Mouse (Mus musculus) embryonic facial prominence, embryonic 11.5 days (tissue): Measurements from ENCODE around the gene Nfasc. TPM values are rescaled to one million over a fixed set of nuclear protein-coding genes. Genes with fewer than 3 reads are reported as not detected.

Source experiments
- ATAC-seq: fragments of 200-750 bp; cut with Nextera tagmentation; replicated peaks from 2 replicates; pipeline ENCODE4 v1.8.0; 2017; ENCODE audit warnings: low read depth; ENCODE audit not compliant: insufficient number of reproducible peaks, low FRiP score, low TSS enrichment
- DNase-seq: peaks from one replicate; pipeline ENCODE4 v3.0.0-alpha.2; 2015; ENCODE audit warnings: low spot score
- H3K27ac ChIP-seq: fragments of 300-500 bp; sonication (generic); replicated peaks from 2 replicates; pipeline ENCODE4 v1.5.1; 2014; ENCODE audit warnings: mild to moderate bottlenecking, low read depth, low read length, control low read depth
- H3K27me3 ChIP-seq: fragments of 300-500 bp; sonication (generic); 2 replicates; pipeline ENCODE4 v1.6.1; 2014; ENCODE audit warnings: mild to moderate bottlenecking, low read length, moderate library complexity, mixed read lengths; ENCODE audit not compliant: control insufficient read depth, insufficient read depth
- H3K36me3 ChIP-seq: fragments of 300-500 bp; sonication (generic); replicated peaks from 2 replicates; pipeline ENCODE4 v1.6.1; 2014; ENCODE audit warnings: low read depth, mild to moderate bottlenecking, low read length, moderate library complexity, mixed read lengths; ENCODE audit not compliant: control insufficient read depth, insufficient read depth
- H3K4me1 ChIP-seq: fragments of 300-500 bp; sonication (generic); 2 replicates; pipeline ENCODE4 v1.6.1; 2014; ENCODE audit warnings: low read length, mixed read lengths; ENCODE audit not compliant: control insufficient read depth, insufficient read depth
- H3K4me2 ChIP-seq: fragments of 300-500 bp; sonication (generic); 2 replicates; pipeline ENCODE4 v1.6.1; 2014; ENCODE audit warnings: low read depth, mild to moderate bottlenecking, control low read depth, low read length, moderate library complexity
- H3K4me3 ChIP-seq: fragments of 300-500 bp; sonication (generic); 2 replicates; pipeline ENCODE4 v1.5.1; 2014; ENCODE audit warnings: low read depth, low read length, control low read depth
- H3K9ac ChIP-seq: fragments of 300-500 bp; sonication (generic); replicated peaks from 2 replicates; pipeline ENCODE4 v1.6.1; 2014; ENCODE audit warnings: mild to moderate bottlenecking, control low read depth, low read length
- H3K9me3 ChIP-seq: fragments of 300-500 bp; sonication (generic); replicated peaks from 2 replicates; pipeline ENCODE4 v1.6.1; 2016; ENCODE audit warnings: mild to moderate bottlenecking, low read length, inconsistent platforms, mixed read lengths; ENCODE audit not compliant: control insufficient read depth
- WGBS: fragments of 180-500 bp; shearing (Covaris S2); extraction: QIAGEN DNeasy Blood & Tissue Kit; methylation state at CpG from one replicate; pipeline ENCODE4 v1.1.7; 2014; 5-methylcytosine and 5-hydroxymethylcytosine counted together
- polyA plus RNA-seq: library from polyadenylated mRNA; unstranded; fragments of >200 nt; fragmentation: Nextera tagmentation; extraction: Ambion mirVana; gene quantifications from 2 replicates; pipeline ENCODE4 v1.2.1, GENCODE M21; 2014

Nfasc gene
- polyA plus RNA-seq, 1 experiment from 2014 or later: 3.6 TPM

GRCm38 (mm10) chr1:132696232-132696631 is 45.4 kb downstream of the Nfasc start:
- Histone ChIP-seq H3K4me2 (no peak overlapping the region), H3K4me1 (no peaks in the 10 kb centered on the region), H3K4me3 (no peak overlapping the region), H3K9me3 (no peaks in the 10 kb centered on the region), H3K36me3 (no peaks in the 10 kb centered on the region), H3K9ac (no peak overlapping the region), H3K27me3 (no peaks in the 10 kb centered on the region), H3K27ac (no peak overlapping the region)
- 31% methylated on average over 2 of the region's 2 CpGs for WGBS
- DNase-seq: peak; percentile 55
- 0 out of 2 replicates have a peak, but pooled peaks have one; percentile 56 for ATAC-seq

GRCm38 (mm10) chr1:132694007-132694406 is 47.6 kb downstream of the Nfasc start:
- no peak overlapping the region for H3K4me3 ChIP-seq
- H3K36me3 ChIP-seq: no peaks in the 10 kb centered on the region
- 0 out of 2 replicates have a peak, but pooled peaks have one; percentile 26 for ATAC-seq
- no peaks in the 10 kb centered on the region for H3K27me3 ChIP-seq
- H3K4me2 ChIP-seq: no peak overlapping the region
- no peak overlapping the region for H3K9ac ChIP-seq
- DNase-seq: no peak
- no peaks in the 10 kb centered on the region for H3K4me1 ChIP-seq
- H3K9me3 ChIP-seq: no peaks in the 10 kb centered on the region
- no peak overlapping the region for H3K27ac ChIP-seq
- WGBS: 25% methylated on average over 9 of the region's 9 CpGs

- Histone ChIP-seq H3K4me1 (no peaks in the 10 kb centered on the region), H3K4me3 (no peak overlapping the region), H3K36me3 (no peaks in the 10 kb centered on the region), H3K27me3 (no peaks in the 10 kb centered on the region), H3K4me2 (no peak overlapping the region), H3K9ac (no peak overlapping the region), H3K9me3 (no peaks in the 10 kb centered on the region), H3K27ac (no peak overlapping the region)
- DNase-seq (peak; percentile 23), ATAC-seq (no peak)
- 40% methylated on average over 3 of the region's 3 CpGs for WGBS
Measured at GRCm38 (mm10) chr1:132689181-132689580, 52.4 kb downstream of the Nfasc start.

- ATAC-seq: no peak
- no peak for DNase-seq
- no peak overlapping the region for H3K27ac ChIP-seq
- H3K9me3 ChIP-seq: no peaks in the 10 kb centered on the region
- no peak overlapping the region for H3K4me3 ChIP-seq
- 59% methylated on average over 12 of the region's 12 CpGs for WGBS
- no peak overlapping the region for H3K4me2 ChIP-seq
- no peaks in the 10 kb centered on the region for H3K27me3 ChIP-seq
- H3K9ac ChIP-seq: no peak overlapping the region
- H3K4me1 ChIP-seq: no peaks in the 10 kb centered on the region
- H3K36me3 ChIP-seq: no peaks in the 10 kb centered on the region
Measured at GRCm38 (mm10) chr1:132678935-132679334, 62.7 kb downstream of the Nfasc start.

- DNase-seq: no peak
- Histone ChIP-seq H3K36me3 (no peaks in the 10 kb centered on the region), H3K9ac (no peak overlapping the region), H3K4me3 (no peak overlapping the region), H3K4me1 (no peaks in the 10 kb centered on the region), H3K27me3 (no peaks in the 10 kb centered on the region), H3K4me2 (no peak overlapping the region), H3K27ac (no peak overlapping the region), H3K9me3 (no peaks in the 10 kb centered on the region)
- no peak for ATAC-seq
- 38% methylated on average over 5 of the region's 5 CpGs for WGBS
Measured at GRCm38 (mm10) chr1:132678076-132678475, 63.5 kb downstream of the Nfasc start.

GRCm38 (mm10) chr1:132672704-132673103 is 68.9 kb downstream of the Nfasc start:
- Histone ChIP-seq H3K9me3 (no peaks in the 10 kb centered on the region), H3K36me3 (no peaks in the 10 kb centered on the region), H3K4me2 (no peak overlapping the region), H3K27ac (no peak overlapping the region), H3K4me1 (no peaks in the 10 kb centered on the region), H3K4me3 (no peak overlapping the region), H3K9ac (no peak overlapping the region), H3K27me3 (no peaks in the 10 kb centered on the region)
- WGBS: 87% methylated on average over 3 of the region's 3 CpGs
- no peak for ATAC-seq
- no peak for DNase-seq

- H3K36me3 ChIP-seq: no peaks in the 10 kb centered on the region
- no peaks in the 10 kb centered on the region for H3K9me3 ChIP-seq
- H3K4me3 ChIP-seq: no peak overlapping the region
- no peak overlapping the region for H3K4me2 ChIP-seq
- no peak for ATAC-seq
- no peak for DNase-seq
- no peaks in the 10 kb centered on the region for H3K27me3 ChIP-seq
- WGBS: 93% methylated on average over 6 of the region's 6 CpGs
- no peaks in the 10 kb centered on the region for H3K4me1 ChIP-seq
- no peak overlapping the region for H3K9ac ChIP-seq
- no peak overlapping the region for H3K27ac ChIP-seq
Measured at GRCm38 (mm10) chr1:132669200-132669599, 72.4 kb downstream of the Nfasc start.

- no peaks in the 10 kb centered on the region for H3K36me3 ChIP-seq
- no peak overlapping the region for H3K27ac ChIP-seq
- no peaks in the 10 kb centered on the region for H3K9me3 ChIP-seq
- H3K4me3 ChIP-seq: no peak overlapping the region
- H3K27me3 ChIP-seq: no peaks in the 10 kb centered on the region
- DNase-seq: no peak
- no peaks in the 10 kb centered on the region for H3K4me1 ChIP-seq
- H3K9ac ChIP-seq: no peak overlapping the region
- peak; percentile 44; the same call in 1 of the 2 replicates for ATAC-seq
- 17% methylated on average over 4 of the region's 4 CpGs for WGBS
- H3K4me2 ChIP-seq: no peak overlapping the region
Measured at GRCm38 (mm10) chr1:132660354-132660753, 81.2 kb downstream of the Nfasc start.
